Mouse (Mus musculus) lung, adult 2 months (tissue): ENCODE measurements around the gene Klf5. TPM values are rescaled to one million over a fixed set of nuclear protein-coding genes. Genes with fewer than 3 reads are reported as not detected.

Source experiments
- DNase-seq: peaks from one replicate; pipeline ENCODE4 v3.0.0; 2022
- H3K4me1 ChIP-seq: fragments of 200-500 bp; 2 replicates; pipeline ENCODE4 v1.6.1; 2011; ENCODE audit warnings: low read length; ENCODE audit not compliant: control insufficient read depth, insufficient read depth
- H3K4me3 ChIP-seq: fragments of 200-500 bp; replicated peaks from 2 replicates; pipeline ENCODE3; 2011; ENCODE audit warnings: low read depth, mild to moderate bottlenecking, control low read depth, low read length; ENCODE audit errors: extremely low read depth
- CTCF ChIP-seq: fragments of 200-500 bp; IDR thresholded peaks from 2 replicates; pipeline ENCODE4 v1.5.1; 2011; ENCODE audit warnings: mild to moderate bottlenecking, low read length, control low read depth; ENCODE audit not compliant: insufficient read depth
- POLR2A ChIP-seq: fragments of 200-500 bp; IDR thresholded peaks from 2 replicates; pipeline ENCODE4 v1.6.1; 2011; ENCODE audit warnings: low read depth, mild to moderate bottlenecking, control low read depth, low read length, borderline replicate concordance; ENCODE audit errors: extremely low read depth
- WGBS: fragments of 180-500 bp; shearing (Covaris S2); methylation state at CpG from one replicate; pipeline ENCODE4 v1.1.7; 2018; 5-methylcytosine and 5-hydroxymethylcytosine counted together
- polyA plus RNA-seq: library from polyadenylated mRNA; depleted of rRNA; stranded (reverse); fragments of >200 nt; gene quantifications from 2 replicates; pipeline ENCODE4 v1.2.3, GENCODE M21; 2012; rRNA removed

The Klf5 gene
- polyA plus RNA-seq, 1 experiment = 39.9 TPM

GRCm38 (mm10) chr14:99354761-99355609, 56.5 kb downstream of the Klf5 start:
- Histone ChIP-seq H3K4me3 (no peak overlapping the region), H3K4me1 (no peaks in the 10 kb centered on the region)
- no peak for DNase-seq
- WGBS = 84% methylated on average over 10 of the region's 10 CpGs
- TF ChIP-seq CTCF (no peak), POLR2A (no peak)

GRCm38 (mm10) chr14:99355610-99355870, 57.0 kb downstream of the Klf5 start:
- 69% methylated on average over 1 of the region's 1 CpGs for WGBS
- no peak for TF ChIP-seq POLR2A
- no peak for TF ChIP-seq CTCF
- Histone ChIP-seq H3K4me1 (no peaks in the 10 kb centered on the region), H3K4me3 (no peak overlapping the region)
- DNase-seq = no peak

- no peak overlapping the region for H3K4me3 ChIP-seq
- no peak for DNase-seq
- 83% methylated on average over 5 of the region's 5 CpGs for WGBS
- H3K4me1 ChIP-seq = no peaks in the 10 kb centered on the region; the same call in 1 of the 2 replicates
- no peak for TF ChIP-seq CTCF
- no peak for TF ChIP-seq POLR2A
Measured at GRCm38 (mm10) chr14:99362956-99363355, 64.5 kb downstream of the Klf5 start.

- no peak for DNase-seq
- TF ChIP-seq POLR2A (no peak), CTCF (no peak)
- H3K4me1 ChIP-seq = no peaks in the 10 kb centered on the region; the same call in 1 of the 2 replicates
- H3K4me3 ChIP-seq = no peak overlapping the region
- WGBS = 60% methylated on average over 12 of the region's 12 CpGs
Measured at GRCm38 (mm10) chr14:99364007-99364784, 65.7 kb downstream of the Klf5 start.

Other genes with a start within 250 kb of the Klf5 start
- 1.9 and 2.7 TPM in 2 replicates for gene Pibf1, start 199.3 kb upstream of the Klf5 start, polyA plus RNA-seq
- gene Dis3, start 198.9 kb upstream of the Klf5 start, polyA plus RNA-seq = 4.1 and 4.4 TPM in 2 replicates